Mouse (Mus musculus) MEL (cell line): ENCODE results near the gene Agpat4.

ENCODE experiments used
- CHD1 ChIP-seq: IDR thresholded peaks from 2 replicates; pipeline ENCODE4 v1.6.1; 2012; ENCODE audit warnings: low read depth, mild to moderate bottlenecking, inconsistent platforms, low read length, improper control_type of control experiment
- CHD2 ChIP-seq: IDR thresholded peaks from 2 replicates; pipeline ENCODE4 v1.6.1; 2011; ENCODE audit warnings: low read length, improper control_type of control experiment
- CTCF ChIP-seq, 3 experiments: IDR thresholded peaks in 2 of 3; conservative IDR thresholded peaks in 1 of 3; 2 replicates each; pipeline ENCODE4 v1.5.1; 2011 to 2012; ENCODE audit warnings: low read length in 3 of 3, low read depth in 2 of 3, mild to moderate bottlenecking in 2 of 3, improper control_type of control experiment in 1 of 3, inconsistent platforms in 1 of 3, mixed read lengths in 1 of 3, moderate library complexity in 1 of 3; ENCODE audit not compliant: control insufficient read depth in 1 of 3, insufficient read depth in 1 of 3, poor library complexity in 1 of 3, severe bottlenecking in 1 of 3
- E2F4 ChIP-seq: IDR thresholded peaks from 2 replicates; pipeline ENCODE4 v1.6.1; 2011; ENCODE audit warnings: low read depth, low read length, improper control_type of control experiment, borderline replicate concordance
- MAFK ChIP-seq: IDR thresholded peaks from 2 replicates; pipeline ENCODE4 v1.6.1; 2011; ENCODE audit warnings: low read depth, mild to moderate bottlenecking, low read length, improper control_type of control experiment, borderline replicate concordance
- MYC ChIP-seq: IDR thresholded peaks from 2 replicates; pipeline ENCODE4 v1.6.1; 2011; ENCODE audit warnings: low read depth, mild to moderate bottlenecking, low read length, improper control_type of control experiment, moderate library complexity
- POLR2A ChIP-seq, 2 experiments: IDR thresholded peaks; 2 replicates each; pipeline ENCODE4 v1.6.1; 2011 to 2012; ENCODE audit warnings: low read length in 2 of 2, mild to moderate bottlenecking in 2 of 2, control low read depth in 1 of 2, improper control_type of control experiment in 1 of 2, low read depth in 1 of 2, moderate library complexity in 1 of 2; ENCODE audit not compliant: control insufficient read depth in 1 of 2, insufficient read depth in 1 of 2, poor library complexity in 1 of 2
- SIN3A ChIP-seq: IDR thresholded peaks from 2 replicates; pipeline ENCODE4 v1.6.1; 2012; ENCODE audit warnings: low read length, improper control_type of control experiment, inconsistent platforms
- USF1 ChIP-seq: IDR thresholded peaks from 2 replicates; pipeline ENCODE4 v1.6.1; 2014; ENCODE audit warnings: low read depth, mild to moderate bottlenecking, inconsistent platforms, low read length, improper control_type of control experiment, moderate library complexity

GRCm38 (mm10) chr17:12165009-12165695 lies 46.6 kb downstream of the Agpat4 start:
- TF ChIP-seq MAFK, result no peak
- no peak for TF ChIP-seq CHD1
- no peak for TF ChIP-seq E2F4
- TF ChIP-seq CHD2, result no peak
- no peak for TF ChIP-seq CTCF (IDR thresholded peaks at IDR 0.05 in 2 of 3, conservative IDR thresholded peaks at IDR 0.05 in 1 of 3; ENCODE audit: control insufficient read depth in 1 of 3, insufficient read depth in 1 of 3, low read depth in 2 of 3, low read length in 3 of 3, poor library complexity in 1 of 3, severe bottlenecking in 1 of 3)
- TF ChIP-seq POLR2A (IDR thresholded peaks at IDR 0.05; ENCODE audit: control insufficient read depth in 1 of 2, insufficient read depth in 1 of 2, low read depth in 1 of 2, low read length in 2 of 2, poor library complexity in 1 of 2), result no peak
- TF ChIP-seq MYC, result no peak
- no peak for TF ChIP-seq USF1
- TF ChIP-seq SIN3A, result no peak
